Mouse (Mus musculus): ENCODE results near the gene Defb21.

DNA sequence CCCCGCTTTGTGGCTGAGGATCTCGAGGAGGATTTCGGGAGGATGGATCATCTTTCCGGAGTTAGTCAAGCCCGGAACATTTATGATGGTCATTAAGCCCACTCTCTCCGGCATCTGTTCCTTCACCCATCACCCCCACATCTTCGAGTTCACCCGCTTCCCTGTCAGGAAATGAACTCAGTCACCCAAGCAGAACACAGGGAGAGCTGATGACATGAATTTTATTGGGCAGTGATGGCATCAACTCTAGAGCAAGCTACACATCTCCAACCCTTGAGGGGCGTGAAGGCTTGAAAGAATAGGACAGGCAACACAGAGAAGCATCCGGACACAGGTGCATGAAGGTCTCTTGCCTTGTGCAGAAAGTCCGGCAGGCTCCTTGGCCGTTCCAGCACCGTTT is 49.6 kb downstream of the Defb21 start:
- TF ChIP-seq HCFC1 (IDR thresholded peaks at IDR 0.05; ENCODE audit: low read depth, low read length) (no peak), MAX (IDR thresholded peaks at IDR 0.05; ENCODE audit: low read length) (no peak), TAL1 (IDR thresholded peaks at IDR 0.05; ENCODE audit: low read length) (no peak), BHLHE40 (IDR thresholded peaks at IDR 0.05; ENCODE audit: borderline replicate concordance, low read depth, low read length) (no peak), GATA1 (IDR thresholded peaks at IDR 0.05; ENCODE audit: low read depth, low read length) (no peak), POLR2A (IDR thresholded peaks at IDR 0.05; ENCODE audit: control insufficient read depth in 1 of 2, insufficient read depth in 1 of 2, low read depth in 1 of 2, low read length in 2 of 2, poor library complexity in 1 of 2) (no peak), ZMIZ1 (IDR thresholded peaks at IDR 0.05; ENCODE audit: low read depth, low read length) (no peak), CTCF (IDR thresholded peaks at IDR 0.05 in 2 of 3, conservative IDR thresholded peaks at IDR 0.05 in 1 of 3; ENCODE audit: control insufficient read depth in 1 of 3, insufficient read depth in 1 of 3, low read depth in 2 of 3, low read length in 3 of 3, poor library complexity in 1 of 3, severe bottlenecking in 1 of 3) (no peak), EP300 (IDR thresholded peaks at IDR 0.05; ENCODE audit: low read depth in 1 of 2, low read length in 2 of 2) (no peak), MXI1 (IDR thresholded peaks at IDR 0.05; ENCODE audit: low read depth, low read length) (no peak), UBTF (IDR thresholded peaks at IDR 0.05; ENCODE audit: borderline replicate concordance, insufficient read depth, low read depth, low read length) (no peak)

Measured in MEL (cell line).